Mouse (Mus musculus) cerebellum, postnatal 36 days (tissue): Measurements from ENCODE around the gene Plekhb1.
A peak's percentile ranks its signal among the peaks of the same experiment; 100 is the strongest.

Source experiments
- DNase-seq, 2 experiments: peaks; one replicate each; pipeline ENCODE4 v3.0.0; 2021 to 2022; ENCODE audit warnings: mixed read lengths in 2 of 2

Plekhb1 gene

GRCm38 (mm10) chr7:100662231-100662630 is at the start of gene Plekhb1:
TSS of gene Plekhb1 (minus strand) at chr7:100662414.
- no peak for DNase-seq

- no peak for DNase-seq
These were observed 44.8 kb upstream of the Plekhb1 start for GRCm38 (mm10) chr7:100706883-100707480.

- DNase-seq: peak; percentile 91 to 95
These were observed 44.1 kb upstream of the Plekhb1 start, which contains the start of gene Fam168a for GRCm38 (mm10) chr7:100706143-100706841. TSS of gene Fam168a (plus strand) at chr7:100706635.

GRCm38 (mm10) chr7:100699771-100700770 is 37.9 kb upstream of the Plekhb1 start:
- no peak for DNase-seq

- no peak for DNase-seq
These were observed 31.0 kb upstream of the Plekhb1 start for GRCm38 (mm10) chr7:100693199-100693598.

- DNase-seq: no peak
These were observed 26.3 kb upstream of the Plekhb1 start for GRCm38 (mm10) chr7:100688471-100688870.

- peak; percentile 82 to 85 for DNase-seq
These were observed 23.1 kb upstream of the Plekhb1 start for GRCm38 (mm10) chr7:100685061-100686030.

- peak; percentile 37 to 51 for DNase-seq
These were observed 22.3 kb upstream of the Plekhb1 start for GRCm38 (mm10) chr7:100684538-100684937.

GRCm38 (mm10) chr7:100684081-100684480 is 21.9 kb upstream of the Plekhb1 start:
- no peak for DNase-seq

GRCm38 (mm10) chr7:100683241-100683640 is 21.0 kb upstream of the Plekhb1 start:
- DNase-seq: no peak

- DNase-seq: no peak
These were observed 18.9 kb upstream of the Plekhb1 start for GRCm38 (mm10) chr7:100681132-100681531.

- no peak for DNase-seq
These were observed 17.0 kb upstream of the Plekhb1 start for GRCm38 (mm10) chr7:100678948-100679880.

GRCm38 (mm10) chr7:100678052-100678451 is 15.8 kb upstream of the Plekhb1 start:
- DNase-seq: no peak

- no peak for DNase-seq
These were observed 12.7 kb upstream of the Plekhb1 start for GRCm38 (mm10) chr7:100674941-100675340.

GRCm38 (mm10) chr7:100673452-100673851 is 11.2 kb upstream of the Plekhb1 start:
- DNase-seq: no peak

- DNase-seq: no peak
These were observed 8.4 kb upstream of the Plekhb1 start for GRCm38 (mm10) chr7:100670646-100671045.

GRCm38 (mm10) chr7:100663729-100664304 is 1.6 kb upstream of the Plekhb1 start:
- DNase-seq: no peak

- DNase-seq: peak; percentile 87 to 89
These were observed 976 bp upstream of the Plekhb1 start for GRCm38 (mm10) chr7:100663190-100663589.

GRCm38 (mm10) chr7:100661264-100661663 is 950 bp downstream of the Plekhb1 start:
- DNase-seq: no peak

GRCm38 (mm10) chr7:100658093-100658578 is 4.1 kb downstream of the Plekhb1 start:
- DNase-seq: no peak
